Mouse (Mus musculus): ENCODE data around the gene Comp. TPM values are rescaled to one million over a fixed set of nuclear protein-coding genes. Genes with fewer than 3 reads are reported as not detected.

The Comp gene
- polyA plus RNA-seq, 1 experiment from 2014 or later, result 4.6 TPM

DNA sequence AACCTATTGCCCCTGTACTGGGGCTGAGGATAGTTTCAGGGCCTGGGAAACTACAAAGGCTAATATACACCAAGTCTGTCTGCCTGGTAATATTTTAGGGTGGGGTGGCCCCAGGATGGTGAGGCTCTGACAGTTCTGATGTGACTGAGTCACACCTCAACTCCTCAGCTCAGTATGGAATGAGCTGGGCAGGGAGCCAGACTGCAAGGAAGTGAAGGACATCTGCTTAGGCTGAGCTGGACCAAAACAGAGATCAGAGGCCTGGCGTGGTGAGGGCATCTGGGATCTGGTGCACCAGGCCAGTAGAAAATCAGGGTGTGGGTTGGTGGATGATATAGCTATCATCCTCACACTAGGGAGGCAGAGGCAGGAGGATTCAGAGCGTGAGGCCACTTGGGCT, 16.3 kb downstream of the Comp start:
- Histone ChIP-seq H3K4me3 (ENCODE audit: control insufficient read depth in 1 of 2, insufficient read depth in 1 of 2, low read depth in 1 of 2, low read length in 2 of 2) (no peak overlapping the region), H3K4me1 (ENCODE audit: control insufficient read depth in 2 of 2, insufficient read depth in 2 of 2, low read length in 2 of 2) (no peaks in the 10 kb centered on the region; a peak in 1 of 4 replicates), H3K27ac (replicated peaks in 1 of 2; ENCODE audit: control insufficient read depth in 1 of 2, insufficient read depth in 1 of 2, low read depth in 2 of 2, low read length in 2 of 2) (no peak overlapping the region), H3K27me3 (ENCODE audit: control insufficient read depth, insufficient read depth, low read length) (no peaks in the 10 kb centered on the region), H3K4me2 (ENCODE audit: low read length) (no peak overlapping the region), H3K36me3 (ENCODE audit: control insufficient read depth, insufficient read depth, low read length) (peaks cover 54% of the 10 kb centered on the region), H3K9ac (ENCODE audit: low read length) (no peak overlapping the region), H3K9me3 (ENCODE audit: control insufficient read depth, low read length) (no peaks in the 10 kb centered on the region)
- no peak for ATAC-seq (ENCODE audit: insufficient number of reproducible peaks, insufficient read depth, low FRiP score, low read depth)
- WGBS, result 60% methylated on average over 2 of the region's 2 CpGs

DNA sequence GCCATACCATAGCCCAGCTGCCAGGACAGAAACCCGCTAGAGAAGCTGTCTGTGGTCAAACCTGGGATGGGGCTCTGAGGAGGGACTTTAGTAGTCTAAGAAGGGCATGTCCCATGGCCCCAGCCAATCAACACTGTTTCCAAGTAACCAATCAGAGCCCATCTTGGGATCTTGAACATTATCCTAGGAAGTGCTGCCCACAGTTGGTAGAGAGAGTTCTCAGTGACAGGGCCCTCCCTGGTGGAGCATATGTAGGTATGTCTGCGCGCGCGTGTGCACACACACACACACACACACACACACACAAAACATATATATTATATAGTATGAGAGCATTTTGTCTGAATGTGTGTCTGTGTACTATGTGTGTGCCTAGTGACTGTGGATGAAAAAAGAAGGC, 19.7 kb downstream of the Comp start:
- ATAC-seq (ENCODE audit: insufficient number of reproducible peaks, insufficient read depth, low FRiP score, low read depth), result no peak
- Histone ChIP-seq H3K27ac (replicated peaks in 1 of 2; ENCODE audit: control insufficient read depth in 1 of 2, insufficient read depth in 1 of 2, low read depth in 2 of 2, low read length in 2 of 2) (no peak overlapping the region), H3K9ac (ENCODE audit: low read length) (no peak overlapping the region), H3K4me1 (ENCODE audit: control insufficient read depth in 2 of 2, insufficient read depth in 2 of 2, low read length in 2 of 2) (peaks cover 0 to 12% of the 10 kb centered on the region in 2 experiments; a peak in 2 of 4 replicates), H3K4me2 (ENCODE audit: low read length) (no peak overlapping the region), H3K36me3 (ENCODE audit: control insufficient read depth, insufficient read depth, low read length) (peaks cover 34% of the 10 kb centered on the region), H3K27me3 (ENCODE audit: control insufficient read depth, insufficient read depth, low read length) (no peaks in the 10 kb centered on the region), H3K4me3 (ENCODE audit: control insufficient read depth in 1 of 2, insufficient read depth in 1 of 2, low read depth in 1 of 2, low read length in 2 of 2) (no peak overlapping the region), H3K9me3 (ENCODE audit: control insufficient read depth, low read length) (no peaks in the 10 kb centered on the region)
- 86% methylated on average over 5 of the region's 5 CpGs for WGBS

DNA sequence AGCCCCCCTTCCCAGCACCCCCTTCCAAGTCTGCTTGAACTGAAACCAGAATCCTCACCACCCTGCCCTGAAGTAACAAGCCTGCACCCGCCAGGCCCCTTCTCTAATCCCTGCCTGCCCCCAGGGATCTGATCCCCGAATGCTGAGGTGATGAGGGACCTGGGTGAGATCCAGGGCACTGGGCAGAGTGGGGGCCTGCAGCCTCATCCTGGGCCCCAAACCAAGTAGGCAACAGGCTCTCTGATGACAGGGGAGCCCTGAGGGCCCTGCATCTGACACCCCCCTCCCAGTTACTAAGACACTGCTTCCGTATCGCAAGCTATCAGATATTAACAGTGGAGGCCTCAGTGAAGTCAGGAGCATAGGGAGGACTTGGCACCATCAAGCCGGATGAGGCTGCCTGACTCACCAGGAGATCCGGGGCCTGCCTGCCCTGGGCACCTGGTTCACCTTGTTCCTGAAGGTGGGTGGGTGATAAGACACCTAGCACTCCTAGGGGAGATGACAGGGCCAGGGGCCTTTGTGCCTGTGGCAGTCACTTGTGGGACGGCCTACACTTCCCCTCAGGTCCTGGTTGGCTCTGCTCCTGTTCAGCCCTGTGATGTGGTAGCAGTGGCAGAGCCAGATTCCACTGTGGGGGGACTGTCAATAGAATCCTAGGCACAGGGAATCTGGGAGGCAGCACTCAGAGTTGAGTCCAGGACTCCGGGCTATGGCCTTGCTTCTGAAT, 21.1 kb downstream of the Comp start:
- H3K36me3 ChIP-seq (ENCODE audit: control insufficient read depth, insufficient read depth, low read length), result peaks cover 26% of the 10 kb centered on the region
- H3K27ac ChIP-seq (replicated peaks in 1 of 2; ENCODE audit: control insufficient read depth in 1 of 2, insufficient read depth in 1 of 2, low read depth in 2 of 2, low read length in 2 of 2), result no peak overlapping the region
- H3K4me1 ChIP-seq (ENCODE audit: control insufficient read depth in 2 of 2, insufficient read depth in 2 of 2, low read length in 2 of 2), result peaks cover 0 to 12% of the 10 kb centered on the region in 2 experiments; a peak in 2 of 4 replicates
- H3K9me3 ChIP-seq (ENCODE audit: control insufficient read depth, low read length), result no peaks in the 10 kb centered on the region
- no peak overlapping the region for H3K9ac ChIP-seq (ENCODE audit: low read length)
- no peak for ATAC-seq (ENCODE audit: insufficient number of reproducible peaks, insufficient read depth, low FRiP score, low read depth)
- H3K27me3 ChIP-seq (ENCODE audit: control insufficient read depth, insufficient read depth, low read length), result no peaks in the 10 kb centered on the region
- H3K4me3 ChIP-seq (ENCODE audit: control insufficient read depth in 1 of 2, insufficient read depth in 1 of 2, low read depth in 1 of 2, low read length in 2 of 2), result no peak overlapping the region
- WGBS, result 79% methylated on average over 8 of the region's 8 CpGs
- H3K4me2 ChIP-seq (ENCODE audit: low read length), result no peak overlapping the region

DNA sequence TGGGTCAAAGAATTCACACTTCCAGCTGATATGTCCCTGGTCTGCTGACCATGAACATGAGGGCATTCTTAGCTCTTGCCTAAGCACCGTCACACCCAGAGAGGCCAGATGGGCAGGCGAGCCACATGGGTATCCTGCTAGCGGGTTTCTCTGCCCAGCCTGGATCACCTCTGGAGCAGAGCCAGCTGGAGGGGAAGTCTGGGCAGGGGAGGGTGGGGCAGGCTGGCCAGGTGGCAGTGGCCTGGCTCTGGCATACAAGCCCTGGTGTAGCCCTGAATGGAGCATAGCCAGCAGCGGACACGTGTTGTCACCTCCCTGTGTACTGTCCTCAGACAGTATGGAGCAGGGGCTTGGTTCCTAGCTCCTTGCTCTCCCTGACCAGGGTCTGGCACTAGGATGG, 22.3 kb downstream of the Comp start:
- H3K9me3 ChIP-seq (ENCODE audit: control insufficient read depth, low read length), result no peaks in the 10 kb centered on the region
- peaks cover 0 to 12% of the 10 kb centered on the region in 2 experiments; a peak in 1 of 4 replicates for H3K4me1 ChIP-seq (ENCODE audit: control insufficient read depth in 2 of 2, insufficient read depth in 2 of 2, low read length in 2 of 2)
- H3K9ac ChIP-seq (ENCODE audit: low read length), result no peak overlapping the region; the same call in 1 of the 2 replicates
- peaks cover 25% of the 10 kb centered on the region for H3K36me3 ChIP-seq (ENCODE audit: control insufficient read depth, insufficient read depth, low read length)
- ATAC-seq (ENCODE audit: insufficient number of reproducible peaks, insufficient read depth, low FRiP score, low read depth), result no peak
- 61% methylated on average over 5 of the region's 5 CpGs for WGBS
- no peak overlapping the region for H3K27ac ChIP-seq (replicated peaks in 1 of 2; ENCODE audit: control insufficient read depth in 1 of 2, insufficient read depth in 1 of 2, low read depth in 2 of 2, low read length in 2 of 2)
- no peaks in the 10 kb centered on the region for H3K27me3 ChIP-seq (ENCODE audit: control insufficient read depth, insufficient read depth, low read length)
- no peak overlapping the region for H3K4me3 ChIP-seq (ENCODE audit: control insufficient read depth in 1 of 2, insufficient read depth in 1 of 2, low read depth in 1 of 2, low read length in 2 of 2)
- H3K4me2 ChIP-seq (ENCODE audit: low read length), result no peak overlapping the region

DNA sequence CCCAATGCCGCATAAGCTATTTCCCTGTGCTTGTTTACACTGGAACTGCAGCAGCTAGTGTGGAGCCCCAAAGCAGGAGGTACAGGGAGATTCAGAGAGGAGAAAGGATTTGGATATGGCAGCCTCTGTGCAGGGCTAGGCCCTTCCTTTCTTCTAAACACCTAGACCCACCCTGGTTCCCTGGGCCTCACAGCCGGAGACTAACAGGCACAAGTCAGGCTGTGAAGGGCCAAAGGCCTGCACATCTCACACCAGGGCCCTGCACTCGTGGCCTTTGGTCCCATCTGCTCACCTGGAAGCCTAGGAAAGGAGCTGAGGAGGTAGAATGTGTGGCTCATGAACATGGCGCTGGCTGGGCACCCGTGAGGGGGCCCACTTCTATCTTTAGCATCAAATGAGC, 22.8 kb downstream of the Comp start:
- ATAC-seq (ENCODE audit: insufficient number of reproducible peaks, insufficient read depth, low FRiP score, low read depth), result no peak
- no peak overlapping the region for H3K4me2 ChIP-seq (ENCODE audit: low read length)
- no peaks in the 10 kb centered on the region for H3K27me3 ChIP-seq (ENCODE audit: control insufficient read depth, insufficient read depth, low read length)
- peaks cover 0 to 12% of the 10 kb centered on the region in 2 experiments; a peak in 1 of 4 replicates for H3K4me1 ChIP-seq (ENCODE audit: control insufficient read depth in 2 of 2, insufficient read depth in 2 of 2, low read length in 2 of 2)
- no peak overlapping the region for H3K27ac ChIP-seq (replicated peaks in 1 of 2; ENCODE audit: control insufficient read depth in 1 of 2, insufficient read depth in 1 of 2, low read depth in 2 of 2, low read length in 2 of 2)
- H3K36me3 ChIP-seq (ENCODE audit: control insufficient read depth, insufficient read depth, low read length), result peaks cover 20% of the 10 kb centered on the region
- H3K9ac ChIP-seq (ENCODE audit: low read length), result no peak overlapping the region; the same call in 1 of the 2 replicates
- no peak overlapping the region for H3K4me3 ChIP-seq (ENCODE audit: control insufficient read depth in 1 of 2, insufficient read depth in 1 of 2, low read depth in 1 of 2, low read length in 2 of 2)
- no peaks in the 10 kb centered on the region for H3K9me3 ChIP-seq (ENCODE audit: control insufficient read depth, low read length)
- WGBS, result 76% methylated on average over 5 of the region's 5 CpGs

DNA sequence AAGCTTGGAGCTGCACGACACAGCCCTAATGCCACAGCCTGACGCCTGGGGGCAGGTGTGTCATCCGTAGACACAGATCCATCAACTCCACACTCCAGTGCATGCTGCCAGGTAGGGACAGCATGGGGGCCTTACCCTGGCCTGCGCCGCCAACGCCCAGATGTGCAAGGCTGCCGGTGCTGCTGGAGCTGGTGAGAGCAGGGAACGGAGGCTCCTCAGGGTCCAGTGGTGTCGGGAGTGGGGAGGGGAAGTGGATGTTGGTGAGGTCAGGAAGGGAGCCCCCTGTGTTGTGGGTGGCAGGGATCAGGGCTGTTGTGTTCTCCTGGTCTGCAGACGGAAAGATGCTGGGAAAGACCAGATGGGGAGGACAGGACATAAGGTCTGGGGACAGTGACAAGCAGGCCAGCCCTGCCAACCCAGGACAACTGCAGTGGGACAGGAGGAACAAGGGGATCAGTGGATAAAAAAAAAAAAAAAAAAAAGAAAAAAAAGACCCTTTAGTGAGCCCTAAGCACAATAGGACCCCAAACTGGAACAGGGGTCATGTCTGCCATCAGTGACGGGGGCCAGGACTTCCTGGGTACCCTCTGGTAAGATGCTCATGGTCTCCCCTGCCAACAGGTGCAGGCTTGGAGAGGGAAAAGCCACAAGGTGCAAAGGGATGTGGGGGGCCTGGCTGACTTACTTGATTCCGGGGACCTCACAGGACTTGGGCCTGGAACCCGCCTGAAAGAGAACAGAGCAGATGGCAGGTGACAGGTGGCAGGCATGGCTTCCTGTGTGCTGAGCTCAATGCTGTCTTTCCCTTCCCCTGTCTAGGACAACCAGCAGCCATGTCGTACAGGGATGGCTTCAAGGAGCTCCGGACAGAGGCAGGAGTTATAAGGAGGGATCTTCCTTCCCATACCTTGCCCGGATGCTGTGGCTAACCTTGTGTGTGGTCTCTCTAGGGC, 24.5 kb downstream of the Comp start:
- no peak overlapping the region for H3K9ac ChIP-seq (ENCODE audit: low read length)
- peaks cover 11% of the 10 kb centered on the region; the same call in 1 of the 2 replicates for H3K36me3 ChIP-seq (ENCODE audit: control insufficient read depth, insufficient read depth, low read length)
- H3K27ac ChIP-seq (replicated peaks in 1 of 2; ENCODE audit: control insufficient read depth in 1 of 2, insufficient read depth in 1 of 2, low read depth in 2 of 2, low read length in 2 of 2), result no peak overlapping the region
- H3K4me1 ChIP-seq (ENCODE audit: control insufficient read depth in 2 of 2, insufficient read depth in 2 of 2, low read length in 2 of 2), result peaks cover 0 to 12% of the 10 kb centered on the region in 2 experiments; a peak in 1 of 4 replicates
- WGBS, result 89% methylated on average over 16 of the region's 16 CpGs
- H3K9me3 ChIP-seq (ENCODE audit: control insufficient read depth, low read length), result no peaks in the 10 kb centered on the region
- H3K27me3 ChIP-seq (ENCODE audit: control insufficient read depth, insufficient read depth, low read length), result no peaks in the 10 kb centered on the region
- ATAC-seq (ENCODE audit: insufficient number of reproducible peaks, insufficient read depth, low FRiP score, low read depth), result no peak
- no peak overlapping the region for H3K4me3 ChIP-seq (ENCODE audit: control insufficient read depth in 1 of 2, insufficient read depth in 1 of 2, low read depth in 1 of 2, low read length in 2 of 2)
- H3K4me2 ChIP-seq (ENCODE audit: low read length), result no peak overlapping the region

DNA sequence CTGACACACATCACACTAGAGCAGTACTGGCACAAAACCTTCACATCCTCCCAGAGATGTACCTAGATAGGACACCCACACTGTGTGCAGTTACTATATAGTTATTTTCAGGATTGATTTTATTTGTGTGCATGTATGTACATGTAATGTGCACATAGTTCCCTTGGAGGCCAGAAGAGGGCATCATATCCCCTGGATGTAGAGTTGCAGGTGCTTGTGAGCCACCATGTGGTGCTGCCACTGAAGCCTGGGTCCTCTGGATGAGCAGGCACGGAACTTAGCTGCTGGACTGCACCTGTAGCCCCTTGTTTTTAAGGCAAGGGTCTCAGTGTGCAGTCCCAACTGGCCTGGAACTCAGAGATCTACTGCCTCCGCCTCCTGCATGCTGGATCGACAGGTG, 30.9 kb downstream of the Comp start:
- no peak for ATAC-seq (ENCODE audit: insufficient number of reproducible peaks, insufficient read depth, low FRiP score, low read depth)
- H3K4me2 ChIP-seq (ENCODE audit: low read length), result no peak overlapping the region
- no peaks in the 10 kb centered on the region for H3K27me3 ChIP-seq (ENCODE audit: control insufficient read depth, insufficient read depth, low read length)
- no peak overlapping the region for H3K4me3 ChIP-seq (ENCODE audit: control insufficient read depth in 1 of 2, insufficient read depth in 1 of 2, low read depth in 1 of 2, low read length in 2 of 2)
- WGBS, result 93% methylated on average over 3 of the region's 3 CpGs
- H3K36me3 ChIP-seq (ENCODE audit: control insufficient read depth, insufficient read depth, low read length), result peaks cover 3% of the 10 kb centered on the region; the same call in 1 of the 2 replicates
- H3K9me3 ChIP-seq (ENCODE audit: control insufficient read depth, low read length), result no peaks in the 10 kb centered on the region
- H3K9ac ChIP-seq (ENCODE audit: low read length), result no peak overlapping the region
- H3K27ac ChIP-seq (replicated peaks in 1 of 2; ENCODE audit: control insufficient read depth in 1 of 2, insufficient read depth in 1 of 2, low read depth in 2 of 2, low read length in 2 of 2), result no peak overlapping the region
- H3K4me1 ChIP-seq (ENCODE audit: control insufficient read depth in 2 of 2, insufficient read depth in 2 of 2, low read length in 2 of 2), result peaks cover 35 to 42% of the 10 kb centered on the region in 2 experiments

Data from heart, embryonic 14.5 days (tissue).